Mouse (Mus musculus): ENCODE measurements at regions not wholly inside any gene's neighbourhood (a gene's known extent, or its start where the extent isn't known, plus 50 kb on each side); places are given as distances from the start of the nearest gene placed in this dataset.
A peak's percentile ranks its signal among the peaks of the same experiment; 100 is the strongest.

- WGBS: 71% methylated on average over 3 of the region's 3 CpGs
- Histone ChIP-seq H3K4me3 (ENCODE audit: low read depth, low read length) (no peak overlapping the region), H3K27me3 (replicated peaks; ENCODE audit: control insufficient read depth, insufficient read depth, low read length) (no peaks in the 10 kb centered on the region), H3K4me1 (replicated peaks; ENCODE audit: control insufficient read depth, insufficient read depth, low read length) (no peaks in the 10 kb centered on the region), H3K9ac (ENCODE audit: low read depth, low read length) (no peak overlapping the region), H3K9me3 (ENCODE audit: control insufficient read depth) (no peaks in the 10 kb centered on the region), H3K36me3 (ENCODE audit: control insufficient read depth, insufficient read depth) (no peaks in the 10 kb centered on the region), H3K4me2 (replicated peaks; ENCODE audit: low read depth) (no peak overlapping the region), H3K27ac (ENCODE audit: low read depth, low read length) (no peak overlapping the region)
- no peak for TF ChIP-seq CTCF (IDR thresholded peaks at IDR 0.05; ENCODE audit: low read depth)
- no peak for ATAC-seq
Measured at GRCm38 (mm10) chr7:93936925-93937324, 857.3 kb downstream of the Fam181b start.

- no peaks in the 10 kb centered on the region for H3K4me1 ChIP-seq (replicated peaks; ENCODE audit: control insufficient read depth, insufficient read depth, low read length)
- no peaks in the 10 kb centered on the region for H3K36me3 ChIP-seq (ENCODE audit: control insufficient read depth, insufficient read depth)
- ATAC-seq: no peak
- no peak overlapping the region for H3K4me3 ChIP-seq (ENCODE audit: low read depth, low read length)
- no peak overlapping the region for H3K27ac ChIP-seq (ENCODE audit: low read depth, low read length)
- 65% methylated on average over 3 of the region's 3 CpGs for WGBS
- no peak overlapping the region for H3K9ac ChIP-seq (ENCODE audit: low read depth, low read length)
- H3K9me3 ChIP-seq (ENCODE audit: control insufficient read depth): no peaks in the 10 kb centered on the region
- no peaks in the 10 kb centered on the region for H3K27me3 ChIP-seq (replicated peaks; ENCODE audit: control insufficient read depth, insufficient read depth, low read length)
- no peak for TF ChIP-seq CTCF (IDR thresholded peaks at IDR 0.05; ENCODE audit: low read depth)
- no peak overlapping the region for H3K4me2 ChIP-seq (replicated peaks; ENCODE audit: low read depth)
Measured at GRCm38 (mm10) chr7:93982103-93982502, 902.4 kb downstream of the Fam181b start.

- Histone ChIP-seq H3K27me3 (replicated peaks; ENCODE audit: control insufficient read depth, insufficient read depth, low read length) (no peaks in the 10 kb centered on the region), H3K4me2 (replicated peaks; ENCODE audit: low read depth) (no peak overlapping the region), H3K36me3 (ENCODE audit: control insufficient read depth, insufficient read depth) (no peaks in the 10 kb centered on the region), H3K4me3 (ENCODE audit: low read depth, low read length) (no peak overlapping the region), H3K27ac (ENCODE audit: low read depth, low read length) (no peak overlapping the region), H3K4me1 (replicated peaks; ENCODE audit: control insufficient read depth, insufficient read depth, low read length) (no peaks in the 10 kb centered on the region), H3K9ac (ENCODE audit: low read depth, low read length) (no peak overlapping the region), H3K9me3 (ENCODE audit: control insufficient read depth) (no peaks in the 10 kb centered on the region)
- 70% methylated on average over 1 of the region's 1 CpGs for WGBS
- no peak for ATAC-seq
- TF ChIP-seq CTCF (IDR thresholded peaks at IDR 0.05; ENCODE audit: low read depth): no peak
Measured at GRCm38 (mm10) chr7:94002780-94003179, 923.1 kb downstream of the Fam181b start.

GRCm38 (mm10) chr7:94042466-94043030 is 962.9 kb downstream of the Fam181b start:
- H3K27ac ChIP-seq (ENCODE audit: low read depth, low read length): no peak overlapping the region
- ATAC-seq: no peak
- H3K9me3 ChIP-seq (ENCODE audit: control insufficient read depth): no peaks in the 10 kb centered on the region
- H3K9ac ChIP-seq (ENCODE audit: low read depth, low read length): no peak overlapping the region
- H3K27me3 ChIP-seq (replicated peaks; ENCODE audit: control insufficient read depth, insufficient read depth, low read length): no peaks in the 10 kb centered on the region
- 22% methylated on average over 11 of the region's 11 CpGs for WGBS
- TF ChIP-seq CTCF (IDR thresholded peaks at IDR 0.05; ENCODE audit: low read depth): no peak
- H3K36me3 ChIP-seq (ENCODE audit: control insufficient read depth, insufficient read depth): no peaks in the 10 kb centered on the region
- no peaks in the 10 kb centered on the region for H3K4me1 ChIP-seq (replicated peaks; ENCODE audit: control insufficient read depth, insufficient read depth, low read length)
- H3K4me2 ChIP-seq (replicated peaks; ENCODE audit: low read depth): no peak overlapping the region
- no peak overlapping the region for H3K4me3 ChIP-seq (ENCODE audit: low read depth, low read length)

GRCm38 (mm10) chr7:94045428-94045827 is 965.8 kb downstream of the Fam181b start:
- Histone ChIP-seq H3K4me3 (ENCODE audit: low read depth, low read length) (no peak overlapping the region), H3K9ac (ENCODE audit: low read depth, low read length) (no peak overlapping the region), H3K36me3 (ENCODE audit: control insufficient read depth, insufficient read depth) (no peaks in the 10 kb centered on the region), H3K27me3 (replicated peaks; ENCODE audit: control insufficient read depth, insufficient read depth, low read length) (no peaks in the 10 kb centered on the region), H3K4me1 (replicated peaks; ENCODE audit: control insufficient read depth, insufficient read depth, low read length) (no peaks in the 10 kb centered on the region), H3K27ac (ENCODE audit: low read depth, low read length) (no peak overlapping the region), H3K4me2 (replicated peaks; ENCODE audit: low read depth) (no peak overlapping the region), H3K9me3 (ENCODE audit: control insufficient read depth) (no peaks in the 10 kb centered on the region)
- no peak for ATAC-seq
- 72% methylated on average over 2 of the region's 2 CpGs for WGBS
- no peak for TF ChIP-seq CTCF (IDR thresholded peaks at IDR 0.05; ENCODE audit: low read depth)

- H3K4me2 ChIP-seq (replicated peaks; ENCODE audit: low read depth): no peak overlapping the region
- H3K9me3 ChIP-seq (ENCODE audit: control insufficient read depth): no peaks in the 10 kb centered on the region
- no peak for ATAC-seq
- WGBS: 35% methylated on average over 1 of the region's 1 CpGs
- no peaks in the 10 kb centered on the region for H3K36me3 ChIP-seq (ENCODE audit: control insufficient read depth, insufficient read depth)
- no peak overlapping the region for H3K27ac ChIP-seq (ENCODE audit: low read depth, low read length)
- H3K4me1 ChIP-seq (replicated peaks; ENCODE audit: control insufficient read depth, insufficient read depth, low read length): no peaks in the 10 kb centered on the region
- peak; percentile 66 for TF ChIP-seq CTCF (IDR thresholded peaks at IDR 0.05; ENCODE audit: low read depth)
- H3K9ac ChIP-seq (ENCODE audit: low read depth, low read length): no peak overlapping the region
- no peak overlapping the region for H3K4me3 ChIP-seq (ENCODE audit: low read depth, low read length)
- no peaks in the 10 kb centered on the region for H3K27me3 ChIP-seq (replicated peaks; ENCODE audit: control insufficient read depth, insufficient read depth, low read length)
Measured at GRCm38 (mm10) chr7:94046029-94046428, 966.4 kb downstream of the Fam181b start.

Measured in intestine, postnatal 0 days (tissue).